Comparison of ENCODE assay signal across 16 mouse cellular contexts in the genomic region with DNA sequence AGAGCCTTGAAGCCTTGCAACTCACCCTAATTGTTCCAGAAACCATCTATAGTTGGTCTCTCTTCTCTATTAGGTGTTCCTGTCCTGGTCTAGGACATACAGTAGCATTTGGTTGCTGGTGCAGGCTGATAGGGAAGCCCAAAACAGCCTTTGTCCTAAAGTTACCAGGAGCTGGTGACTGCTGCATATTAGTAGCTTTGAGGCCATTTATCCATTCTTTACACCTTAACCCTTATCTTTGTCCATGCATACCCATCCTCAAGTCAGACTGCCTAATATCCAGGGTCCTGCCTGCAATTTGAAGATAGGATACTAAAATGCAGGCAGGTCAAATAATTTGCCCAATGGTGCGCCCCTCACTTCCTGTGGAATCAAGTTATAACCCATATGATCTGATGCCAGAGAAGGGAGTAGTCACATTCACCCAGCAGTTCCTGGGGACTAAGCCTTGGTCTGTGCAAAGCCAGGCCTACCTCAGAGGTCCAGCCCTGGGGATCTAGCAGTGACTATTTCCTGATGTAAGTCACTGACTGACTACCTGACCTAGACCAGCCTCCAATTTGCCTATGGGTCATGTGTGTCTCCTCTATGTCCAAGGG. TPM values are rescaled to one million over a fixed set of nuclear protein-coding genes. Genes with fewer than 3 reads are reported as not detected.
DNase-seq lines count a peak whose midpoint lies in the region; ATAC-seq lines count a peak whose summit lies in the region.
"Had no signal": no experiment of that assay in that cellular context is flagged by ENCODE, and none has a peak within 500 bp of the region (broad histone marks: within the 10 kb centered on the region; RNA-seq: fewer than 3 reads in every experiment).

No protein-coding gene starts in this region.

- no peak for ATAC-seq in kidney, embryonic 14.5 days (ENCODE audit: low FRiP score, low TSS enrichment)
- ATAC-seq in common myeloid progenitor, adult 5-6 weeks (replicated peaks; ENCODE audit: low read depth, poor library complexity, severe bottlenecking): peak; percentile 27
- no peak for ATAC-seq in embryonic facial prominence, embryonic 14.5 days (ENCODE audit: low read depth)
- peak; percentile 20; the same call in 1 of the 2 replicates for ATAC-seq in liver, embryonic 16.5 days (ENCODE audit: low read depth)
- ATAC-seq: midbrain, embryonic 13.5 days had no signal

- no peak overlapping the region for H3K4me3 ChIP-seq in kidney, embryonic 14.5 days (ENCODE audit: low read length)
- H3K4me3 ChIP-seq in embryonic facial prominence, embryonic 14.5 days (ENCODE audit: low read depth, low read length): no peak overlapping the region
- no peak overlapping the region for H3K4me3 ChIP-seq in liver, embryonic 16.5 days (ENCODE audit: low read depth, low read length)
- H3K4me3 ChIP-seq: erythroblast, embryonic 14.5 days; hindbrain, embryonic 12.5 days; layer of hippocampus, adult 2 months; midbrain, embryonic 13.5 days; neural tube, embryonic 12.5 days had no signal

- no peaks in the 10 kb centered on the region for H3K36me3 ChIP-seq in kidney, embryonic 14.5 days (ENCODE audit: control insufficient read depth, insufficient read depth, low read length)
- no peaks in the 10 kb centered on the region for H3K36me3 ChIP-seq in embryonic facial prominence, embryonic 14.5 days (ENCODE audit: control insufficient read depth, insufficient read depth, low read length)
- H3K36me3 ChIP-seq in liver, embryonic 16.5 days (ENCODE audit: control insufficient read depth, insufficient read depth): no peaks in the 10 kb centered on the region
- H3K36me3 ChIP-seq: hindbrain, embryonic 12.5 days; midbrain, embryonic 13.5 days; neural tube, embryonic 12.5 days had no signal

- DNase-seq in kidney, postnatal 10 days: no peak
- DNase-seq in embryonic facial prominence, embryonic 14.5 days (ENCODE audit: low spot score): no peak
- DNase-seq in adipocyte (ENCODE audit: low spot score): no peak
- DNase-seq in frontal cortex, postnatal 10 days (ENCODE audit: low spot score in 2 of 2): no peak
- DNase-seq: cerebellum, adult 9-11 months; right cerebral cortex, adult 18-20 months had no signal

- peak overlapping the region; percentile 77; the same call in 1 of the 2 replicates for H3K27ac ChIP-seq in kidney, embryonic 14.5 days (ENCODE audit: low read depth, low read length)
- peak overlapping the region; percentile 91 for H3K27ac ChIP-seq in embryonic facial prominence, embryonic 14.5 days (replicated peaks; ENCODE audit: low read depth, low read length)
- peak overlapping the region; percentile 59; the same call in 1 of the 2 replicates for H3K27ac ChIP-seq in liver, embryonic 16.5 days (ENCODE audit: low read length)
- H3K27ac ChIP-seq: hindbrain, embryonic 12.5 days; layer of hippocampus, adult 2 months; midbrain, embryonic 13.5 days; neural tube, embryonic 12.5 days had no signal

- H3K9ac ChIP-seq in kidney, embryonic 14.5 days (ENCODE audit: low read depth, low read length): no peak overlapping the region
- no peak overlapping the region for H3K9ac ChIP-seq in embryonic facial prominence, embryonic 14.5 days (ENCODE audit: low read depth, low read length)
- H3K9ac ChIP-seq in liver, embryonic 16.5 days (ENCODE audit: low read depth, low read length): no peak overlapping the region
- H3K9ac ChIP-seq: hindbrain, embryonic 12.5 days; midbrain, embryonic 13.5 days; neural tube, embryonic 12.5 days had no signal

- 91% methylated on average over 1 of the region's 1 CpGs for WGBS in kidney, embryonic 14.5 days
- WGBS in embryonic facial prominence, embryonic 14.5 days: 89% methylated on average over 1 of the region's 1 CpGs
- WGBS in liver, embryonic 16.5 days (ENCODE audit: insufficient replicate concordance): 54% methylated on average over 1 of the region's 1 CpGs

- no peaks in the 10 kb centered on the region for H3K27me3 ChIP-seq in kidney, embryonic 14.5 days (ENCODE audit: control insufficient read depth, insufficient read depth, low read length)
- no peaks in the 10 kb centered on the region; the same call in 1 of the 2 replicates for H3K27me3 ChIP-seq in embryonic facial prominence, embryonic 14.5 days (replicated peaks; ENCODE audit: control insufficient read depth, insufficient read depth, low read length)
- no peaks in the 10 kb centered on the region for H3K27me3 ChIP-seq in liver, embryonic 16.5 days (ENCODE audit: control insufficient read depth, insufficient read depth, low read depth, low read length)
- H3K27me3 ChIP-seq: midbrain, embryonic 13.5 days; neural tube, embryonic 12.5 days had no signal

- H3K4me1 ChIP-seq in kidney, embryonic 14.5 days (ENCODE audit: control insufficient read depth, insufficient read depth, low read length): 0 out of 2 replicates have a peak, but pooled peaks cover 4% of the 10 kb centered on the region
- peaks cover 21% of the 10 kb centered on the region for H3K4me1 ChIP-seq in embryonic facial prominence, embryonic 14.5 days (ENCODE audit: control insufficient read depth, insufficient read depth, low read length)
- H3K4me1 ChIP-seq in liver, embryonic 16.5 days (ENCODE audit: control insufficient read depth, low read depth, low read length): peaks cover 2% of the 10 kb centered on the region; the same call in 1 of the 2 replicates
- H3K4me1 ChIP-seq: midbrain, embryonic 13.5 days; neural tube, embryonic 12.5 days had no signal

- no peak overlapping the region for H3K4me2 ChIP-seq in kidney, embryonic 14.5 days (replicated peaks; ENCODE audit: low read depth, low read length)
- H3K4me2 ChIP-seq in embryonic facial prominence, embryonic 14.5 days (ENCODE audit: low read depth, low read length): no peak overlapping the region
- no peak overlapping the region for H3K4me2 ChIP-seq in liver, embryonic 16.5 days (ENCODE audit: low read depth, low read length)
- H3K4me2 ChIP-seq: hindbrain, embryonic 12.5 days; midbrain, embryonic 13.5 days; neural tube, embryonic 12.5 days had no signal

- no peaks in the 10 kb centered on the region for H3K9me3 ChIP-seq in kidney, embryonic 14.5 days (ENCODE audit: control insufficient read depth, low read length)
- no peaks in the 10 kb centered on the region for H3K9me3 ChIP-seq in embryonic facial prominence, embryonic 14.5 days (ENCODE audit: control insufficient read depth, low read length)
- H3K9me3 ChIP-seq in liver, embryonic 16.5 days (replicated peaks; ENCODE audit: control insufficient read depth, low read length): no peaks in the 10 kb centered on the region
- H3K9me3 ChIP-seq: hindbrain, embryonic 12.5 days; midbrain, embryonic 13.5 days; neural tube, embryonic 12.5 days had no signal

RNA-seq across cellular contexts. Expression of a gene that starts 7.6 kb away (rescaled TPM):
- 62.5 and 84.0 TPM in 2 replicates for polyA plus RNA-seq in kidney, embryonic 14.5 days (2014; fragmentation: Nextera tagmentation; extraction: Ambion mirVana)
- total RNA-seq in common myeloid progenitor, adult 5-6 weeks (2017): 0.59 TPM in 1 of 2 replicates, not detected in the other
- 263 and 311 TPM in 2 replicates for polyA plus RNA-seq in embryonic facial prominence, embryonic 14.5 days (2014; fragmentation: Nextera tagmentation; extraction: Ambion mirVana)
- polyA plus RNA-seq in liver, embryonic 16.5 days (2015; fragmentation: Nextera tagmentation; extraction: Ambion mirVana): 12.7 and 17.0 TPM in 2 replicates

RNA-seq across cellular contexts. Expression of a gene that starts 16.9 kb away (rescaled TPM):
- 61.2 and 62.3 TPM in 2 replicates for polyA plus RNA-seq in kidney, embryonic 14.5 days (2014; fragmentation: Nextera tagmentation; extraction: Ambion mirVana)
- 46.3 and 111 TPM in 2 replicates for total RNA-seq in common myeloid progenitor, adult 5-6 weeks (2017)
- polyA plus RNA-seq in embryonic facial prominence, embryonic 14.5 days (2014; fragmentation: Nextera tagmentation; extraction: Ambion mirVana): 48.2 and 52.5 TPM in 2 replicates
- polyA plus RNA-seq in liver, embryonic 16.5 days (2015; fragmentation: Nextera tagmentation; extraction: Ambion mirVana): 34.8 and 37.2 TPM in 2 replicates

RNA-seq across cellular contexts. Expression of a gene that starts 27.1 kb away (rescaled TPM):
- 0.29 and 0.42 TPM in 2 replicates for polyA plus RNA-seq in kidney, embryonic 14.5 days (2014; fragmentation: Nextera tagmentation; extraction: Ambion mirVana)
- not detected in 2 replicates for total RNA-seq in common myeloid progenitor, adult 5-6 weeks (2017)
- 0.80 and 1.3 TPM in 2 replicates for polyA plus RNA-seq in embryonic facial prominence, embryonic 14.5 days (2014; fragmentation: Nextera tagmentation; extraction: Ambion mirVana)
- 0.05 TPM in 1 of 2 replicates, not detected in the other for polyA plus RNA-seq in liver, embryonic 16.5 days (2015; fragmentation: Nextera tagmentation; extraction: Ambion mirVana)
- polyA plus RNA-seq: erythroblast, embryonic 14.5 days had no signal

RNA-seq across cellular contexts. Expression of a gene that starts 40.6 kb away (rescaled TPM):
- polyA plus RNA-seq in kidney, embryonic 14.5 days (2014; fragmentation: Nextera tagmentation; extraction: Ambion mirVana): not detected in 2 replicates
- not detected in 2 replicates for total RNA-seq in common myeloid progenitor, adult 5-6 weeks (2017)
- polyA plus RNA-seq in embryonic facial prominence, embryonic 14.5 days (2014; fragmentation: Nextera tagmentation; extraction: Ambion mirVana): 1.3 and 2.9 TPM in 2 replicates
- polyA plus RNA-seq in liver, embryonic 16.5 days (2015; fragmentation: Nextera tagmentation; extraction: Ambion mirVana): not detected in 2 replicates
- total RNA-seq: layer of hippocampus, adult 2 months had no signal
- polyA plus RNA-seq: erythroblast, embryonic 14.5 days; frontal cortex, adult 2 months; hindbrain, embryonic 12.5 days; limb, embryonic 11.5 days; midbrain, embryonic 13.5 days; neural tube, embryonic 12.5 days had no signal

Comparison
In these comparisons a context has a peak if more than half of its experiments do, and no peak if none do; other contexts are left out.
1. ATAC-seq: peak in common myeloid progenitor, adult 5-6 weeks (single experiment) and liver, embryonic 16.5 days (single experiment); none in kidney, embryonic 14.5 days (single experiment) and embryonic facial prominence, embryonic 14.5 days (single experiment).
2. Peak in every context shown above with its lines, with median percentiles within 50 percentile points of each other: H3K27ac ChIP-seq.